Mouse (Mus musculus) bone marrow macrophage, adult 2 months (primary cell): Measurements from ENCODE around the gene Capn8.

Source experiments
- CTCF ChIP-seq: IDR thresholded peaks from 2 replicates; pipeline ENCODE4 v1.5.1; 2012; ENCODE audit warnings: low read depth, mild to moderate bottlenecking, low read length, moderate library complexity
- POLR2A ChIP-seq: IDR thresholded peaks from 2 replicates; pipeline ENCODE4 v1.6.1; 2012; ENCODE audit warnings: mild to moderate bottlenecking, low read depth, low read length, borderline replicate concordance

DNA sequence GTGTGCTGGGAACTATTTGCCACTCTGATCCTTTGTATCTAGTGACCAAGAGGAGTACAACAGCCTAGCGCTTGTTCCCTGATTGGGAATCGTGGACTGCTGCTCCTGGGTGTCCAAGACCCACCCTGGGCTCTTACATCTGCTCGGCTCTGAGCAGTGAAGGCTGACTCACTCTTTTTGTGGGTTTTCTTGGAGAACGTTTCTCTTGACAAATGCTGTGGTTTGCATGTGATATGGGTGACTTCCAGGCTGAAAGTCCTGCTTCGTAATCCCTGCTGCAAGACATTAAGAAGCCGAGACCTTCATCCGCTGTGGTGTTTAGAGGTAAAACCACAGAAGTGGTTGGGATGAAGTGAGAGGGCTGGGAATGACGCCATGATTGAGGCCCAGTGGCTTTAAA lies 21.7 kb upstream of the Capn8 start:
- TF ChIP-seq CTCF (no peak), POLR2A (no peak)
